Mouse (Mus musculus): Measurements from ENCODE around the gene Zdhhc14. TPM values are rescaled to one million over a fixed set of nuclear protein-coding genes. Genes with fewer than 3 reads are reported as not detected.

Zdhhc14 gene
- polyA plus RNA-seq, 1 experiment = 6.7 TPM

- no peak for TF ChIP-seq GATA1 (IDR thresholded peaks at IDR 0.05; ENCODE audit: low read length)
Observed at GRCm38 (mm10) chr17:5802656-5802955, 310.2 kb downstream of the Zdhhc14 start.

Other genes with a start within 250 kb of the Zdhhc14 start
- 0.09 and 0.18 TPM in 2 replicates for gene Ldhal6b, start 73.8 kb upstream of the Zdhhc14 start, polyA plus RNA-seq (2012)
- 6.3 and 26.1 TPM in 2 replicates for gene Tmem242, start 52.3 kb upstream of the Zdhhc14 start, polyA plus RNA-seq (2012)